Mouse (Mus musculus) C2C12 (cell line): ENCODE measurements around the gene Stac.

ENCODE experiments used
- CEBPB ChIP-seq: IDR thresholded peaks from one replicate; pipeline ENCODE4 v1.6.1; 2011; ENCODE audit warnings: low read depth, mild to moderate bottlenecking, control low read depth, moderate library complexity
- CTCF ChIP-seq: IDR thresholded peaks from one replicate; pipeline ENCODE4 v1.5.1; 2011; ENCODE audit not compliant: control insufficient read depth, insufficient read depth, insufficient read length
- FOSL1 ChIP-seq: IDR thresholded peaks from one replicate; pipeline ENCODE4 v1.8.0; 2011; ENCODE audit warnings: mild to moderate bottlenecking, low read length; ENCODE audit not compliant: poor library complexity, insufficient read depth, severe bottlenecking
- MAX ChIP-seq: IDR thresholded peaks from one replicate; pipeline ENCODE4 v1.6.1; 2011; ENCODE audit warnings: mild to moderate bottlenecking, control low read depth
- MYOD1 ChIP-seq: IDR thresholded peaks from one replicate; pipeline ENCODE4 v1.6.1; 2011; ENCODE audit warnings: low read depth; ENCODE audit not compliant: control insufficient read depth, insufficient read length
- MYOG ChIP-seq: IDR thresholded peaks from one replicate; pipeline ENCODE4 v1.6.1; 2011; ENCODE audit not compliant: control insufficient read depth, insufficient read length; ENCODE audit errors: extremely low read depth
- USF1 ChIP-seq: IDR thresholded peaks from one replicate; pipeline ENCODE4 v1.6.1; 2011; ENCODE audit warnings: low read depth, mild to moderate bottlenecking, control low read depth, moderate library complexity

- TF ChIP-seq CTCF (no peak), USF1 (no peak), MAX (no peak), MYOG (no peak), MYOD1 (no peak), CEBPB (no peak), FOSL1 (no peak)
Measured at GRCm38 (mm10) chr9:111655066-111655465, 35.1 kb downstream of the Stac start.
